Mouse (Mus musculus) gastrocnemius, postnatal 4 days (tissue): Measurements from ENCODE around the gene Ccdc167. TPM values are rescaled to one million over a fixed set of nuclear protein-coding genes. Genes with fewer than 3 reads are reported as not detected.

Experiments
- DNase-seq, 2 experiments: peaks; one replicate each; pipeline ENCODE4 v3.0.0; 2021 to 2022; ENCODE audit warnings: low spot score in 2 of 2, mixed read lengths in 2 of 2
- total RNA-seq, 2 experiments: library from RNA; stranded (reverse); gene quantifications; 2 replicates each; pipeline ENCODE4 v1.2.3; 2021

Gene Ccdc167
- total RNA-seq, 2 experiments from 2014 or later: 12.2 to 12.5 TPM

DNA sequence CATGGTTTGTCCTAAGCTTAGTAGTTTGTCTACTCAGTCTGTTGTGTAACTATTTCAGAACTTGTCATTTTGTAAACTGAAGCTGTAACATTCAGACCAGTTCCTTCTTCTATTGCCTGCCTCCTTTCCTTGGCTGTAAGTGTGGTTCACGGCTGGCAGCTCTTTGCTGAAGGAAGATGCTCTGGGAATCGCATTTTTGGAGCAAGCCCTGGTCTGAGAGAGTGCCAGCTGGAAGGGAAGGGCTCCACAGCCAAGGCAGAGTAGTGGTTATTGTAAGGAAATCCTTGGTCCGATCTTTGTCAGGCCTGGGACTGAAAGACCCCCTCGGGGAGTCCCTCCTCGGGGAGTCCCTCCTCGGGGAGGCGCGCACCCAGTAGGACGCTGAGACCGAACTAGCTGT lies 28.2 kb downstream of the Ccdc167 start:
- no peak for DNase-seq

DNA sequence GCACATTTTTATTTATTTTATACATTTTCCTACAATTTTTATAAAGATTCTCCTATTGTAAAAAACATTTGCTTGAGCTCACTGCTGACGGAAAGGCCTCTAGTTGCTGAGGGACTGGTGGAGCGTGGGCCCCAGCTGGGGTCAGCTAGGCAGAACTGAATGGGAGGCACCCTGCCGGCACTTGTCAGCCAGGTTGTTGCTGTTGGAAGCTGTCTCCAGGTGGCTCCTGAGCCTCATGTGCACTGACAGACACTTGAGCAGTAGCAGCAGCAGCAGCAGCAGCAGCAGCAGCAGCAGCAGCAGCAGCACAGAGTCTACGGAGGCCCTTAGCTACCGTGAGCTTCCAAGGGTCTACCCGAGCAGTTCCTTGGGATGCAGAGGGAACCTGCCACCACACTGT lies 29.5 kb downstream of the Ccdc167 start:
- no peak for DNase-seq

DNA sequence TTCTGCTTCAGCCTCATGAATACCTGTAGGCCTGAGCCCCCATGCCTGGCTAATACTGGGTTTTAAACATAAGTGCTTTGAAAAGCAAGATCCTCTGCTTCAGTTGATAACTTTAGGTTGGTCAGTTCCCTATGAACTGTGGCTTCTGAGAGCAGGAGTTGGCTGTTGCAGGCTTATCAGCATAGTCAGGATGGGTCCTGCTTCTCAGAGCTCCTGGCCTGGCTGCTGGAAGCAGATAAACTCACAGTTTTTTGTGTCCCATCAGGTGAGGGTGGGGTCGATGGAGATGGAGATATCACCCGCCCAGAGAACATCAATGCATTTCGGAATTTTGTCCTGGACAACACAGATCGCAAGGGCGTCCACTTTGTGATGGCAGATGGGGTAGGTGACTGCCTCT lies 30.1 kb downstream of the Ccdc167 start:
- no peak for DNase-seq

DNA sequence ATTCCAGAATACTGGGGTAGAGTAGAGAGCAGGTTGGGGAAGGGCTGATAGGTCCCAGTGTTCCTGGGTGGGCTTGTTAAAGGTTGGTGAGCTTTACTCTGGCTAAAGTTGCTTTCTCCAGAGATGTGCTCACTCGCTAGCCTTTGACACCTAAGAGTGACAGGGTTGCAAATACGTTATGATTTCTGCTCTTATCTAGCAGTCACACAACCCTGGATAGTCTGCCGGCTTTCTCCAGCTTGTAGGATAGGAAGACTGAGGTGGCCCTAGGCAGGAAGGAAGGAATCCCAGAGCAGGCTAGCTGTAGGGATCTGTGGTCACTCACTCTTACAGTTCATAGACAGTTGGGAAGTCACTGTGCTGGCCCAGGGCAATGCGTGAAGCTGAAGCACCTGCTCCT lies 32.6 kb downstream of the Ccdc167 start:
- DNase-seq: no peak

DNA sequence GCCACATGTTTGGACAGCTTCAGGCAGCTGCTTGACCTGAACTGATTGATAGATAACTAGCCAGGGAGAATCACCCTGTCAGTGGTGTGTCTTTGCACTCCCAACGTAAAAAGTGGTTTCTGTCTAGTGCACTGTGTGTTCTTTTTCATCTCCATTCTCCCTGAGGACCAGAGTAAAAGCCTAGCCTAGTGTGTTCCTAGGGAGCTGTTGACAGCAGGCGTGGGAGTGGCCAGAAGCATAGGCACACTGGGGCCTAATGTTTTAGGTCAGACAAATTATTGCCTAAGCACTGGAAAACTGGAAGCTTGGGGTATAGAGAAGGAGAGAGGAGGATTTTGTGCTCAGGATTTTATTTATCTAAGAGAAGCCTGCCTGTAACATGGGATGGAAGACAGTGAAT lies 33.7 kb downstream of the Ccdc167 start:
- DNase-seq: no peak

DNA sequence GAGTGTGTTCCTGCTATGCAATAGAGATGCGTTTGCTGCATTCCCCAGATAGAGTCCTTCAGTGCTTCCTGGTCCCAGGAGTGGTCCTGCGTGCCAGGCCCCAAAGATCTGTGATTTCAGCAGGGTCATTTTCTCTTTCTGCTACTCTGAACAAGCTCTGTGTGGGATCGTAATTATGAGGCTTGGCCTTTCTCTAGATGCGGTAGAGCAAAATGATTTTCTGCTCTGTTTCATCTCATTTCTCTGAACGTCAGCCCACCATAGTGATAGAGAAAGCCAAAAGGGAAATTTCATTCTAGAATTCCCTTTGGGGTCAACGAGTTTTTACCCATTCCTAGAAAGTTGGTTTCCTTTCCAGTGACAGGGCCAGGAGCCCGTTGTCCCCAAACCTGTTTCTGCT lies 34.6 kb downstream of the Ccdc167 start:
- DNase-seq: no peak

DNA sequence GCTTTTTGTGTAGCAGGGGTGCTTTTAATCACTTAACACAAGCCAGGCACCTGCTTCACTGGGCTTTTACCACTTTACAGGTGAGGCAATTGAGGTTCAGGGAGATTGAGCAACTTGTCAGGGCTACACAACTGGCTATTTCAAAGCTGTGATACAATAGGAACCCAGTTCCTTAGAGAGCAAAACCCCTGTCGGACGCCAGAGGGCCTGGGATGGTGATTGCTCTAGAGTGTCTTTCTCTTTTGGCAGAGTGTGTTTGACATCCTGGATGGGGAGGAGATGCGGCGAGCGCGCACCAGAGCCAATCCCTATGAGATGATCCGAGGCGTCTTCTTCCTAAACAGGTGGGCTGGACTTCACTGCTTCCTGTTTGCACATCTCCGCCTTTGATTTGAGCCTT lies 35.2 kb downstream of the Ccdc167 start:
- DNase-seq: no peak

DNA sequence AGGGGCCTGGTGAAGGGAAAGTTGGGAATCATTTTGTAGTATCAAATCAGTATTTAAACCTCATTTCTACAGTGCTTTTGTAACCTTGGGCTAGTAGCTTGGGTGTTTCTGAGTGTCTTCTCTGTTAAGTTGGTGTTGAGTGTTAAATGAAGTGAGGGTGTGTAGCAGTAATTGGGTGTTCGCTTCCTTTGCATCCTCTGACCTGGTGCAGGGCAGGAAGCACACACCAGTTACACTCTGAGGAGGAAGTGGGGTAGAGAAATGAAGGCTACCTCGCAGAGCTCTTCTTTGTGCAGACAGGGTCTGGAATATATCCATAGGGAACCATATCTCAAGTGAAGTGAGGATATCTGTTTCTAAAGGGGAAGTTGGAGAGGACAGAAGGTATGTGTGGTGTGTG lies 35.9 kb downstream of the Ccdc167 start:
- no peak for DNase-seq

DNA sequence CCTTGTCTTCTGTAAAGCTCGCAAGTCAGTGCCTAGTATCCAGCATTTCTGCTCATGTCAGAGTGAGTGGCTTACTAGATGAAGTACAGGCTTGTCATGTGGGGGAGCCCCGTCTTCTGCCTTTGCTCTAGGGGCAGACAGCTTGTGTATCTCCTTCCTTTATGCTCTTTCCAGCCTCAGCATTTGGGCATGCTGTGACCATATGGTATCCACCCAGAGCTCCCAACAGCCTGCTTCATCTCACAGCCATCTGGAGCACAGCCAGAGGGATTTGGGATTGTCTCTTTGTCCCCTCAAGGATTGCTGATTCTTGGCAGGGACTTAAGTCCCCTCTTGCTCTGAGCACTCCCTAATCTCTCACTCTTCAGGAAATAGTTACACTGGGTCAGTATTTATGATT lies 36.7 kb downstream of the Ccdc167 start:
- no peak for DNase-seq

DNA sequence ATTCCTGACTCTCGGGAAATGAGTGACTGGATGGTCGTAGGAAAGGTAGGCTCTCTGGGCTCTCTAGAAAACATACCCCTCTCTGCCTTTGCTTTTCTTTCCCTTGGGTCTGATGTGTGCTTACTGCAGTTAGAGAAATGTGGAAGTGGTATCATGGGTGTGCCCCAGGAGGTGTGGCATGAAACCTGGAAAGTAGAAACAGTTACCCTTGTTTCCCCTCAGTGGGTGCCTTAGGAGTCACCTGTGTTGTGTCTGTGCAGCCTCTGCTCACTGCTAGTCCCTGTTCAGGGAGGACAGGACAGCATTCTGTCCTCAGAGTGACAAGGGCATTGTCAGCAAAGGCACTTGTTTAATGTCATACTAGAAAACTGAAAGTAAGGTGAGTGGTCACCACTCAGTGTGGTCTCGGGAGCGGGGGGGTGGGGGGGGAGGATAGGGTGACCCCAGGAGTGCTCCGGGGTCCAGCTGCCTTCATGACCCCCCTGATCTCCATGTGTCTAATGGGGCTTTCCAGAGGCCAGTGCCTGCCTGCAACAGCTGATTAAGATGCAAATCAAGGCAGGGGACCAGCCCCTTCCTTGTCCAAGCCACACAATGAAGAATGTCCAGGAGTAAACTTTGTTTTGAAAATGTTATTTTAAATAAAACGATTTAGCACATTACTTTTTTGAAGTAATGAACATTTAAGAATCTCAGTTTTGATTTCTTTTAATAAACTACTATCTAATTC lies 37.6 kb downstream of the Ccdc167 start:
- DNase-seq: no peak

DNA sequence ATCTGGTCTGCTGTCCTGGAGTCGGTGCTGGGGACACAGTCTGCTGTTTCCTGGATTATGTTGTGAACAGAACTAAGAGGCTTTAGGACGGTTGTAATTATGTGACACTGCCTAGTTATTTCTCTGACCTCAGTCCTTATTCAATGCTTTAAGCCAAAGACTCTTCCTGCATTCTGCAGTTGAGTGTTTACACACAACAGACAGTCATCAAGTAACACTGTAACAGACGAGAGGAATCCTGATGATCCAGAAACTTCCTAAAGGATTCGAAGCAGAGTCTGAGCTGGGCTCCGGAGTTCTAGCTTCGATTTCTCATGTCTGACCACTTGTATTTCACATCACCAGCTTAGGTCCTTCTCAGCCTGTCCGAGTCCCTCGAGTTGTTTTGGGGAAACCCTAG lies 38.3 kb downstream of the Ccdc167 start:
- no peak for DNase-seq

DNA sequence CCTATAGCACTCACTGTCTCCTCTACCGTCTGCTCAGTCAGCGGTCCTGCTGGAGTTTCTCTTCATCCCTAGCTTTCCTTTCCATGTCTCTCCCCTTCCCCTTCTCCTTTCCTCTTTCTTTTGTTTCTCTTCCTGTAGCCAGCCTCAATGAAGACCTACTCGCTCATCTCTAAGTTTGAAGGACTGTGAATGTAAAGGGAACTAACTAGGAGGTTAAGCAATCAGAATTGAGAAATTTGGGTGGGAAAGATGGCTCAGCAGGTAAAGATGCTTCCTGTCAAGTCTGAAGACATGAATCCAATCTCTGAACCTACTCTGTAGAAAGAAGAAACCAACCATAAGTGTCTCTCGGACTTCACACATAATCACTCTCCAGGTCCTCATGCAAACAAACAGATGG lies 43.5 kb downstream of the Ccdc167 start:
- no peak for DNase-seq

DNA sequence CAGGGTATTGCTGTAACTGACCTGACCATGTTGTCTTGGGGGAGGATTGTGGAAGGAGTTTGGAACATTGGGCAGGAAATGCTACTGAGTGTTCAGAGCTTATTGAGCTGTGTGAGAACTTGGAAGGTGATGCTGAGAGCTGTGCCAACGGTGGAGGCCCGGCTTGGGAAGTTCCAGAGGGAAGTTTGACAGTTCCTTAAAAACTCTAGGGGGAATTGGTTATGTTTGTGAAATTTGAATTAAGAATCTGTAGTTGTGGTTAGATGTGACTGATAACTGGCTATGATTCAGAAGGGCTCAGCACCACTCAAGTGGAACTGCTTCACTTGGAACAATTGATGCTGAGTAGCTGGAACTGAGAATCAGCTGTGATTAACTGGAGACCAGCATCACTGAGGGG lies 45.8 kb downstream of the Ccdc167 start:
- DNase-seq: no peak

DNA sequence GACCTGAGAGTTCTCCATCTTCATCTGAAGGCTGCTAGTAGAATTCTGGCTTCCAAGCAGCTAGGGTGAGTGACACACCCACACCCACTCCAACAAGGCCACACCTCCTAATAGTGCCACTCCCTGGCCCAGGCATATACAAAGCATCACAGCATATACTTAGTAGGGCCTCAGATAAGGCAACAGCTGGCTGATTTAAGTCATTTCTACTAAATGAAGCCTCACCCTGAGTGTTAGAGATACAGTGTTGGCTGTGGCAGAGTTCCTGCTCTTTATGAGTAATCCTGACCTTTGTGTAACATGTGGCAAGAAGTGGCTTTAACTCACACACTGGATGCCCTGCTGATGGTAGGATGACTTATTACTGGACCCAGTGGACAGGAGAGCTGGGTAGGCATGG lies 46.9 kb downstream of the Ccdc167 start:
- no peak for DNase-seq

DNA sequence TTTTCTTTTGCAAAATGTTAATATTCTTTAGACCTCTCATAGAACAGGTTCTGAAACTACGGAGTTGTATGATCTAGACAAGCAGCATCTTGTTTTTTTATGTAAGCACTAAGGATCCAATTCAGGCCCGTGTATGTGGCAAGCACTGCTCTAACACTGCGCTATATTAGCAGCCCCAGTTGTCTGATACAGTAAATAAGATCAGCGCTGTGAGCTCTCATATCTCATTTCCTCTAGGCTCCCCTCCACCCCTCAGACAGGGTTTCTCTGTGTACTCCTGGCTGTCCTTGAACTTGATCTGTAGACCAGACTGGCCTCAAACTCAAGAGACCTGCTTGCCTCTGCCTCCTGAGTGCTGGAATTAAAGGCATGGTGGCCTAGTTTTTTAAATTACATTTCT lies 47.8 kb downstream of the Ccdc167 start:
- DNase-seq: no peak

DNA sequence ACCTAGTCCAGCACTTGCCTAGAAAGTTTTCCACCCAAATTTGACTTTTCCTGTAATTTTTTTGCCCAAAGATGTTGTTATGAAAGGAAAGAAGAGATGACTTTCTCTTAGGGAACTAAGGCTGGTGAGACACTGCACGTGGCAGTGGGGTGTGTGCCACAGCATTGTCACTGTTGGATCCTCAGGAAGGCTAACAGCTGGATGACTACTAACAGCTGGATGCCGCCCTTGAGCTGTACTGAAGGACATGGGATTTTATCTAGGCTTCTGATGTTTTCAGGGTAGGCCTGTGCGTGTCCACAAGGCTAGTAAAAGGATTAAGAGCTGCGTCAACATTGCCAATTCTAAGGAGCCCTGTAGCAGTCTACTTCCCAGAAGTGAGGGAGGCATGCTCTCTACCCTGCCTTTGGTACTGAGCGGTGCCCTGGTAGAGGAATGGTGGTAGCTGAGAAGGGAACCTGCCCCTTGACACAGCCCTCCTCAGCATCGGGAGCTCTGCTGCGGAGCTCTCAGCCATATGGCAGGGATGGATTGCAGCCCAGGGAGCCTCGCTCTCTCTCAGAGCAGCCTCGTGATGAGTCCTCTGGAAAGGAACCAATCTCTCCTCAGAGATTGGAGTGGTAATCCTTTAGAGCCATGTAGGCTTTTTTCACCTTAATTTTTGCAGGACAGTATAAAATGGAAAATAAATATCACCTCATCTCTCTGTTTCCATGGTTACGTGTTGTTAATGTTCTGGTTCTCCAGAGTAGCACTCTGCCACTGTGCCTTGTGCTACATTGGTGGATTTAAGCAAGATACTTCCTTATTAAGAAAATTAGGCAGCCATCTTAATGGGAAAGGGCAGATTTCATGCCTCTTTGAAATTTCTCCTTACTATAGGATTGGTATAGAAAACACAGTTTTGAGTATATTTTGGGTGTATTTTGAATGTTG lies 48.5 kb downstream of the Ccdc167 start:
- DNase-seq: no peak

DNA sequence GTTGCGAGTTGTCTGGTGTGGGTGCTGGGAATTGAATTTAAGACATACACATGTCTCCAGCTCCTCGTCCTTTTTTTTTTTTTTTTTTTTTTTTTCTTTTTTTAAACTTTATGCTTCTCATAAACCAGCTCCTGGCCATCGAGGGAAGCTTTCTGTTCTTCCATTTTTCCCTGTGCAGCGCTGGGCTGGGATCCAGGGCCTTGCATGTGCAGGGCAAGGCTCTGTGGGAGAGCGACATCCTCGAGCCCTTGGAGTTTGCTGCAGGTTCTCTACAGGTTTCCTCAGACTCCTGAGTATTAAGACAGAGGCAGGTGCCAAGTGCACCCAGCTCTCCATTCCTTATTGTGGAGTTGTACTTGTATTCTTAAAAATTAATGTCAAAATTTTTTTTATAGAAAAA lies 54.7 kb downstream of the Ccdc167 start:
- no peak for DNase-seq

DNA sequence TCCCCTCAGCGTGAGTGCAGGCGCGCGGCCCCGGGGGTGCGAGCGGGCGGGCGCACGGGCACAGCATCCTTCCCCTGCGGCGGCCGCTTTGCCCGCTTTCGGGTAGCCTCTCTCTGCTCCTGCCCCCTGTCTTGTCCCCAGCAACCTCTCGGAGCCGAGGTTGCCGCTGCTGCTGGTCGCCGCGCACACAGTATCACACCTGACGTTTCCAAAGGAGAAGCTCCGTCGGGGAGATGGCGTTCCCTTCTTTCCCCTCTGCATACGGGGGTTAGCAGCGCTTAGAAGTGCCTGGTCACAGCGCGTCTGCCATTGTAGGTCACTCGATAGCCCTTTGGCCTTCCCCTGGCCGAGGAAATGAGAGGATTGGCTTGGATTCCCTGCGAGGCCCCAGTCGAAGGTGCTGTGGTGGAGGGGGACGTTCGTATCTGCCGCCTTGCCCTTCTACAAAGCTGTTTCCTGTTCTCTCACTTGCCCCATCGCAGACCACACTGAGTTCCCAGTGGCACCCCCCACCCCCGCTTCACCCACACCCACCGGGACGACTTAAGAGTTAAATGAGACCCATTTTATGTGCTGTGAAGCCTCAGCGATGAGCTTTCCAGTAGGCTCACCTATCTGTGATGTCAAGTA lies 56.0 kb downstream of the Ccdc167 start:
- no peak for DNase-seq

DNA sequence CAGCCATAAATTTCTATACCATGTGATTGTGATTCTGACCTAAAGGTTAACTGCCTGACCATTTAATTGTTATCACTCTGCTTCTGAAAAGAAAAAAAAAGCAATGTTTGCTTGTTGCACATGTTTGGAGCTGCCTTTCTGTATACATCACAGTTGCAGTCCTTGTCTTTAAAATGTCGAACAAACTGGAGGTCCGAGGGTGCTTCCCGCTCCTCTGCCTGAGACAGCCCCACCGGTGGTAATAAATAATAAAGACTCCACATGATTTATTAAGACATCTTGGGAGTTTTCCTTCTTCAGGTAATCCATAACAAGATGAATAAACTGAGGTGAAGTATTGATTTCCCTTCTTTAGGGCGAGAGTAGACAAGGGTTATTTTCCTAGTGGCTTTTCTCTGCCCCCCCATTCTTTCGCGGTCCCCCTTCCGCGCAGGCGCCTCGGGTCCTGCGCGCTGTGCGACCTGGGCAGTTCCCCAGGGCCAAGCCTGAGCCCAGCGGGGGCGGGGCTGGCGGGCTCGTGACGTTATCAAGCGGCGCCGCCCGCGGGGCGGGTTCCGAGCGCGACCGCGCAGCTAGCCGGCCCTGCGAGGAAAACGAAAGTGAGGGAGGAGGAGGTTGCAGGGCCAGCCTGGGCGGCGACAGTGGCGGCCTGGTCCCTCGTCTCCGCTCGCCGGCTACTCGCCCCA lies 56.6 kb downstream of the Ccdc167 start, which contains the start of gene Cmtr1:
Gene Cmtr1 (plus strand): TSS at position 520 of the 686 bp plus-strand sequence.
- peak; percentile 96 to 98 for DNase-seq

DNA sequence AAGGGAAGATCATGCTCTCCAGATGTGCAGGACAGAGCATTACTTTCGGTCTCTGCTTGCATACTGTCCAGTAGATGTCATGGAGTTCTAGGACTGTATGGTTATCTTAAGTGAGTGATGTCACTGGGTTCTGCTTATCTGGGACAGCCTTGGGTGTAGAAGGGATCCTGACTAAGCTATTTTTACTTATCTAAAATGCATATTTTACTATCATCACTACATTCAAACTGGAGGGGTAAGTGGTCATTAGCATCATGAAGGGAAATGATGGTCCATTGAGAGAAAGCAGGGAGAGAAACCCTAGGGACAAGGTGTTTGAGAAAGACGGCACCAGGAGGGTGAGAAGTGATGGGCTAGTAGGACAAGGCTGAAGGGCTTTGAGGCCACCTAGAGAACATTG lies 58.6 kb downstream of the Ccdc167 start:
- no peak for DNase-seq

DNA sequence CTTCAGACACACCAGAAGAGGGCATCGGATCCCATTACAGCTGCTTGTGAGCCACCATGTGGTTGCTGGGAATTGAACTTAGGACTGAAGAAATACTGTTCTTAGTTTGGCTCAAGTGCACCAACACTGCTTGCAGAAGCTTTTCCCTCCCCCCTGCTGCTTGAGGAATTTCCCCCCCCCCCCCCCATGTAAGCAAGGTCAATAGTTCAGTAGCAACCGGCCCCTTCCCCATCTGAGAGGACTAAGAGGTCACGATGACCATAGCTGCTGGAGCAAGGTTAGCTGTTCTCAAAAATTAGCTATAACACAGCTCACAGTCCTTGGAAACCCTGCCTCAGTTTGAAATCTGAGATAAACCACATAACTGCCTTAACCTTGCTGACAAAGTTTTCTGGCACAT lies 74.6 kb downstream of the Ccdc167 start:
- no peak for DNase-seq
